Mouse (Mus musculus) embryonic fibroblast, embryonic 13.5 days (primary cell): ENCODE measurements around the gene Elmo1.

Experiments
- CTCF ChIP-seq: IDR thresholded peaks from 2 replicates; pipeline ENCODE4 v1.5.1; 2011; ENCODE audit warnings: mild to moderate bottlenecking, control low read depth, low read length, moderate library complexity, borderline replicate concordance; ENCODE audit not compliant: insufficient read depth
- POLR2A ChIP-seq: IDR thresholded peaks from 2 replicates; pipeline ENCODE4 v1.6.1; 2011; ENCODE audit warnings: low read depth, mild to moderate bottlenecking, control low read depth, low read length, moderate library complexity

DNA sequence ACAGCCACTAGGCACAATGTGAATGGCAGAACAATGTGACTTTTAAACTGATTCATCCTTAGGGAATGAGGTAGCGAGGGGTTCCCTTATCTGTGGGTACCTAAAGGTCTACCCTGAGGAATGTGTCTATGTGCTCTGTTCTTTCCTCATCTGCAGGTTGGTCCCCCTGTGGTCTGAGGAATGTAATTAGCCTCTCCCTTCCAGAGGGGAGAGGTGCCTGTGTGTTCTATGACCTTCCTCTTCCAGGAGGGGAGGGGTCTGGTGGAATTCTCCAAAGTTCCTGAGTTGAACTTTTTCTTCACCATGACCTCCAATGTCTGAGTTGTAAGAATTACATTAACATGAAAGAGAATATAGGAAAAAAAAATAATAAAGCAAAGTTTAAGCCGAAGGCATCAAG lies 294.4 kb downstream of the Elmo1 start:
- TF ChIP-seq CTCF, result no peak
- TF ChIP-seq POLR2A, result no peak
